Mouse (Mus musculus): ENCODE data around the gene Slc25a24.
A peak's percentile ranks its signal among the peaks of the same experiment; 100 is the strongest.

Slc25a24 gene

DNA sequence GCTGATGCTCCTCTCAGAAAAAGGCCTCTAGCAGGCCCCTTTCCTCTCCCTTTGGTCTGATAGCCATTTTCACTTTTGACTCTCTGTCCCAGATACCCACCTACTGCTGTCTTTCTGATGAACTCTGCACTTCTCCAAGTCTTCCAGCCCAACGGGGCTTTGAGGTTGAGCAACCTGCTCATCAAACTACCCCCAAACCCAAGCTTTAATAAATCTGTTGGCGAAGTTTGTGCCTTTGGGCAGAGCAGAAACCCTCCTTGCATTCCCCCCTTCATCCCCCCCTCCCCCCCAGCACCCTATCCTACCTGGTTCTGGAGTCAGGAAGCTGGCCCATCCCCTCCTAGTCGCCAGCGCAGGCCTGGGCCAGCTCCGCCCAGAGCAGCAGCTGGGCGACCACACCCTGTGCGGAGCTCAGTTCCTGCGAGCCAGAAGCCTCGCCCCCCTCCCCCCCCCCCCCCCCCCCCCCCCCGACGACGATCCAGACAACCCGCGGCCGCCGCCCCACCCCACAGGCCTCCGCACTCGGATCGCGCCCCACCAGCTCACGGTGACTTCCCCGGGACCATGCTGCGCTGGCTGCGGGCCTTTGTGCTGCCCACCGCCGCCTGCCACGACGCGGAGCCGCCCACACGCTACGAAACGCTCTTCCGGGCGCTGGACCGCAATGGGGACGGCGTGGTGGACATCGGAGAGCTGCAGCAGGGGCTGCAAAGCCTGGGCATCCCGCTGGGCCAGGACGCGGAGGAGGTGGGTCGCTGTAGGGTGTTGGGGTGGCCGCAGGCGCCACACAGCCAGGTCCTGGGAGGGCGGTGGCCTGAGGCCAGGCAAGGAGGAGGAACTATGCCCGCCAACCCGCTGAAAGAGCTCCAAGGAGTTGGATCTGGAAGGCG lies at the start of gene Slc25a24:
Gene Slc25a24 (plus strand): TSS at position 509 of the 890 bp plus-strand sequence.
- peak; percentile 51 to 62 for DNase-seq (ENCODE audit: low spot score in 2 of 2)

DNA sequence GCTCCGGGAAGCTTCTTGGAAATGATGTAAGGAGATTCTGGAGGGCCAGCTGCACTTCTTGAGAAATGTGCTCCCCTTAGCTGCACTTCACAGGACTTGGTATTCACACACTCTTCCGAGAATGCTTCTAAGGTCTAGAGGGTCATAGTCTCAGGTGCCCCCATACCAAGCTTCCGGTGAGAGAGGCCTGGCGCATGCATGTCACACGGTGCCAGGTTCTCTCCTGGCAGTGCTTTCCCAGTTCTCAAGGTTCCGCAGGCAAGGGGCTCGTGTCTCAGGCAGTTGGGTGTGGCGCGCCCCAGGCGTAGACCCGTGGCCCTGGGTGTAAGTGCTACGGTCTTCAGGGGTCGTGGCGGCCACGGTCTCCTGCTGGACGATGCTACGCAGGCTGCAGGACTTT lies 42.8 kb upstream of the Slc25a24 start, which contains the start of gene Slc25a54:
Gene Slc25a54 (plus strand): TSS at position 301 of the 400 bp plus-strand sequence.
- DNase-seq (ENCODE audit: low spot score in 2 of 2), result no peak

DNA sequence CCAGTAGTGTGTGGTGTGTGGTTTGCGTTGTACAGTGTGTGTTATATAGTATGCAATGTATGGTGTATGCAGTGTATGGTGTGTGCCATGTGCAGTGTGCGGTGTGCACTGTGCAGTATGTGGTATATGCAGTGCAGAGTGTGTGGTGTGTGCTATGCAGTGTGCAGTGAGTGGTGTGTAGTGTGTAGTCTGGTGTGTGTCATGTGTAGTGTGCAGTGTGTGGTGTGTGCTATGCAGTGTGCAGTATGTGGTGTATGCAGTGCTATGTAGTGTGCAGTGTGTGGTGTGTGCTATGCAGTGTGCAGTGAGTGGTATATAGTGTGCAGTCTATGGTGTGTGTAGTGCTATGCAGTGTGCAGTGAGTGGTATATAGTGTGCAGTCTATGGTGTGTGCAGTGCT lies 38.5 kb upstream of the Slc25a24 start:
- DNase-seq (ENCODE audit: low spot score in 2 of 2), result no peak

- no peak for DNase-seq (ENCODE audit: low spot score in 2 of 2)
Observed at GRCm38 (mm10) chr3:109088460-109088859, 34.5 kb upstream of the Slc25a24 start.

- no peak for DNase-seq (ENCODE audit: low spot score in 2 of 2)
Observed at GRCm38 (mm10) chr3:109104702-109105101, 18.2 kb upstream of the Slc25a24 start.

- peak in 1 of 2 experiments; percentile 40 for DNase-seq (ENCODE audit: low spot score in 2 of 2)
Observed at GRCm38 (mm10) chr3:109117136-109117535, 5.8 kb upstream of the Slc25a24 start.

GRCm38 (mm10) chr3:109119562-109119961 lies 3.4 kb upstream of the Slc25a24 start:
- no peak for DNase-seq (ENCODE audit: low spot score in 2 of 2)

DNA sequence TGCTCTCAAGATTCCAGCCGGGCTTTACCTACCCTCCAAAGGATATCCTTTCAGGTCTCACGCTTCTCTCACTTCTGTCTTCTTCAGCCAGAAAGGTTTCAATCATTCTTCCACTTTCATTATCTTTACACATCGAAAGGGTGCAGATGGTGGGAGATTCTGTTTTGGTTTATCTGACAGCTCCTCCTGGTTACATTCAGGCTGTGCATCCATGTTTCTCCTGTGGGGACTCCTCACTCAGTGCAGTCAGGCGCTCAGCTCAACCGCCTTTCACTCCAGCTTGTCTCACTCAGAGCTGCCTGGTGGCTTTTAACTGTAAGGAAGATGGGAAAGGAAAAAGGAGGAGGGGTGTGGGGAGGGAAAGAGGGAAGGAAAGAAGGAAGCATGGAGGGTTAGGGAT lies 3.0 kb upstream of the Slc25a24 start:
- no peak for DNase-seq (ENCODE audit: low spot score in 2 of 2)

- DNase-seq (ENCODE audit: low spot score in 2 of 2), result peak; percentile 45 to 73
Observed at GRCm38 (mm10) chr3:109123531-109123981, 607 bp downstream of the Slc25a24 start.

- no peak for DNase-seq (ENCODE audit: low spot score in 2 of 2)
Observed at GRCm38 (mm10) chr3:109124091-109124490, 1.1 kb downstream of the Slc25a24 start.

DNA sequence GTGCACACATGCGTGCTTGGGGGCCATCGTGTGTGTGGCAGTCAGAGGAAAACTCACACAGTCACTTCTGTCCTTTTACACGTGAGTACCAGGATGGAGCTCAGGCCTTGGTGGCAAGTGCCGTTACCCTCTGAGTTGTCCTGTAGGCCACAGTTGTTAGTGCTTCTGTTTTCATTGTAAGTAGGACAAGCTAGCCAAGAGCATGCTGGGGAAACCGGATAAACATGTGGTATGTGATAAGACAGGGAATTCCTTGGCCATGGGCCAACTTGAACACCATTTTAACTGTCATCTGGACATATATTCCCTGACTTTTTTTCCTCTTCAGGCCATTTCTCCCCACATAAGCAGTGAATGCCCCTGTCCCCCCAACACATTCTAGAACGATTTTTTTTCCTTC lies 2.6 kb downstream of the Slc25a24 start:
- no peak for DNase-seq (ENCODE audit: low spot score in 2 of 2)

DNA sequence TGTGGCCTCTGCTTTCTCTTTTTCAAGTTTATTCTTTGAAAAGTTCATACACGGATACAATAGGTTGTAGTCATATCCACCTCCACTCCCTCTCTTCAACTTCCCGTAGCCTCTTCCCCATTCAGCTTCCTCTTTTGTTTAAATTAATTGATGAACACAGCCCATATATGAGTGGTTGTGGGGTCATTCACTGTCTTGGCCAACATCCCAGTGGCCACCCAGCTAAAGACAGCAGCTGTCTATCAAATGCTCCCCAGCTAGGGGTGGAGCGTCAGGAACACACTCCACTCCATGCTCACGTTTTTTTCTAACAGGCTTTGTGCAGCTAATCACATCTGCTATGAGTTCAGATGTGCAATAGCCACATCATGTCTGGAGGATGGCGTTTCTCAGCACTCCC lies 6.8 kb downstream of the Slc25a24 start:
- no peak for DNase-seq (ENCODE audit: low spot score in 2 of 2)

GRCm38 (mm10) chr3:109132966-109133365 lies 10.0 kb downstream of the Slc25a24 start:
- peak; percentile 36 to 58 for DNase-seq (ENCODE audit: low spot score in 2 of 2)

DNA sequence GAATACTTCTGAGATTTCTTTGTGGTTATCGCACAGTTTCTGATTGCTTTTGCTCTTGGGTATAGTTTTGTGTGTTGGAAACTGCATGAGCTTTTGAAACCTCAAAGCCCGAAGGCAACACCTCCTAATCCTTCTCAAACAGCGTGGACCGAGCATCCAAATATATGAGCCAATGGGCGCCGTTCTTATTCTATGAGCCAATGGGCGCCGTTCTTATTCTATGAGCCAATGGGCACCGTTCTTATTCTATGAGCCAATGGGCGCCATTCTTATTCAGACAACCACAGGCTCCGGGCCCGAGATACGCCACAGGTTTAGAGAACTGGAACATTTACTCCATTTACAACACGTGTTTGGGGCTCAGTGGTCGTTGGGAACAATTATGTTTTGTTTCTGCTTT lies 11.1 kb downstream of the Slc25a24 start:
- no peak for DNase-seq (ENCODE audit: low spot score in 2 of 2)

DNA sequence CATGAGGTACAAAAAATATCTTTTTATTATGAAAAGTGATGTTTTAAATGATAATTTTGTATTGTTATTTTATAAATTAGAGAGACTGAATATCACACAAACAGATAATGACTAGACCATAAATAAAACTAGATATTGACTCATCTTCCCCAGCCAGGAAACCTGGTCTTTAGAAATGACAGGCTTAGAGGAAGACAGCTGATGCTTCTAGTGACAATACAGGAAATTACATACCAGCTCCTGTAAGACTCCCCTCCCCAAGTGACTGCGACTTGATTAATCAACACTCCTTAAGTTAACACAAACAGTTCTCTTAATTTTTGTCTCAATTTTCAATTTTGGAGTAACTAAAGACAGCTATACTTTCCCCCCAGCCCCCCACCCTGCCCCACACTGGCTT lies 12.4 kb downstream of the Slc25a24 start:
- DNase-seq (ENCODE audit: low spot score in 2 of 2), result no peak

GRCm38 (mm10) chr3:109152561-109152960 lies 29.6 kb downstream of the Slc25a24 start:
- no peak for DNase-seq (ENCODE audit: low spot score in 2 of 2)

DNA sequence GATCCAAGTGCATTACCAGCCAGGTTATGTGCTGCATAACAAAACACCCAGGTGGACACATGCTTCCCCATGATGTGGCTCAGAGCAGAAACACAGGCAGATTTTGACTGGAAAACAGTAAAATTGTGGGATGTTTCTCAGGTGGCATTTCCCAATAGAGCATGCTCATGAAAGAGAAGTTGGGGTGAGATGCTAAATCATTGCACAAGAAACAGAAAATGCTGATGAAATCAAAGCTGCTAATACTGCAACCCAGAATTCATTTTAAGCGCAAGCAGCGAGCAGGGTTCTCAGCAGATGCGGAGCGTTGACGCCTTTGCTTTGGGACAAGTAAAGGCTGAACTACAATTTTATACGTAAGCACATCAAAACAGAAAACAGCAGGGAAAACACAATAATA lies 30.5 kb downstream of the Slc25a24 start:
- DNase-seq (ENCODE audit: low spot score in 2 of 2), result no peak

- no peak for DNase-seq (ENCODE audit: low spot score in 2 of 2)
Observed at GRCm38 (mm10) chr3:109155926-109156669, 33.1 kb downstream of the Slc25a24 start.

- no peak for DNase-seq (ENCODE audit: low spot score in 2 of 2)
Observed at GRCm38 (mm10) chr3:109157481-109157880, 34.5 kb downstream of the Slc25a24 start.

DNA sequence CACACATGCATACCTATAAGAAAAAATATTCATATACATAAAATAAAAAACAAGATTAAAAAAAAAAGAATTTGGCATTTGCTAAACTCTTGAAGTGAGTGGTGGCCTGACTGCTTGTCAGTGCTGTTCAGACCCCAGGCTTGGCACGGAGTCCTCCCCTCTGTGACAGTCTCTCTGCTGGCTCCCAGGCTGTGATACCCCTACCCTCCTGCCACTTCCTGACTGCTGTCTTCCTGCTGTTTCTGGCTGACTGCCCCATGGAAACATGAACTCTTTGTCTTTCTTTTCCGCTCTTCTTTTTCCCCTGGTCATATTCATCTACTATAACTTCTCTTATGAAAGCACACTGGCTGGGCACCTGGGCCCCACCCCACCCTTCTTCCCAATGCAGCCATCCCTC lies 41.1 kb downstream of the Slc25a24 start:
- no peak for DNase-seq (ENCODE audit: low spot score in 2 of 2)

GRCm38 (mm10) chr3:109164644-109165043 lies 41.7 kb downstream of the Slc25a24 start:
- no peak for DNase-seq (ENCODE audit: low spot score in 2 of 2)

DNA sequence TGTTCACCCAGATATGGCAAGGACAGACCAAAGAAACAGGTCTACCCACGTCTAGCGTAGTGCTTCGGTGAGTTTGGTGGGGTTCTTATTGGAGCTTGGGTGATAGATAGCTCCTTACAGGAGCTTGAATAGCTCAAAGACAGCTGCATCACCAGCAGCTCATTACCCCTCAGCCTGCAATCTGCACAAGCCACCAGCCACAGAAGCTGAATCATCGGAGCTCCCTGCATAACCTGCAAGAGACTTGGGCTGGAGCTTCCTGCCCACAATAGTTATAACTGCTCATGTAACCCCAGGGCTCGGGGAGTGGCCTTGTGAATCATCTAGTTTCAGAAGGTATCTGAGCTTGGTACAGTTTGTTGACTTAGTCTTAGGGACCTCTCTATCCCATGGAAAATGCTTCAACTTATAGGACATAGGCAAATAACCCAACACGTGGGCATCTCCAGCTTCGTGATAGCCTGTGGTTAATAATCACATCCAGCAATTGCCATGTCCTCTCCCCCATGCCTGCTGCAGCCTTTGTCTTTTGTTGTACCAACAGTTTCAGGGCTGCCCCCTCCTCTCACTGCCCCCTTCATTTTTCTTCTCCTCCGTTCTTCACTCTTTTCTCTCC lies 42.4 kb downstream of the Slc25a24 start:
- peak in 1 of 2 experiments; percentile 18 for DNase-seq (ENCODE audit: low spot score in 2 of 2)

All from urinary bladder, postnatal 36 days (tissue).